Mouse (Mus musculus): ENCODE results near the gene Ireb2. TPM values are rescaled to one million over a fixed set of nuclear protein-coding genes. Genes with fewer than 3 reads are reported as not detected.

Gene Ireb2
- total and polyA plus RNA-seq, 2 experiments from 2014 or later = 14.4 to 17.7 TPM

DNA sequence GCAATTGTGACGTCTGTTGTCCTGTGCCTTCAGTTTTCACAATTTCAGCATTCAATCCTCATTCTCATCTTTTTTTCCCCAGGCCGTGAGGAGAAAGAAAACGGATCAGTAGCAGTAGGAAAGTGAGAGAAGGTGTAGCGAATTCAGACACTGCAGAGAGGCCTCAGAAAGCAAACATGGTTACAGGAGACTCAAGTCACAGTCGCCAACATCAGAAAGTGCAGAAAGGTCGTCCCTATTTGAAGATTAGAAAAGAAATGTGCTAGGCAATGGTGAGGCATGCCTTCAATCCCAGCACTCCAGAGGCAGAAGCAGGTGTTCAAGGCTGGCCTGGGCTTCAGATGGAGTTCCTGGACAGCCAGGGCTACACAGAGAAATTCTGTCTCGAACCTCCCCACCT, 52.0 kb downstream of the Ireb2 start:
- ATAC-seq (ENCODE audit: insufficient read depth, low read depth) = no peak
- Histone ChIP-seq H3K4me2 (ENCODE audit: low read depth, low read length) (no peak overlapping the region), H3K36me3 (replicated peaks; ENCODE audit: control insufficient read depth, insufficient read depth, low read length) (peaks cover 7% of the 10 kb centered on the region), H3K9me3 (replicated peaks; ENCODE audit: control insufficient read depth, low read length) (0 out of 2 replicates have a peak, but pooled peaks cover 4% of the 10 kb centered on the region), H3K9ac (replicated peaks; ENCODE audit: low read depth, low read length) (no peak overlapping the region), H3K4me3 (ENCODE audit: low read depth, low read length) (no peak overlapping the region), H3K4me1 (ENCODE audit: control insufficient read depth, insufficient read depth) (no peaks in the 10 kb centered on the region), H3K27me3 (ENCODE audit: control insufficient read depth, insufficient read depth, low read length) (no peaks in the 10 kb centered on the region), H3K27ac (ENCODE audit: low read depth) (no peak overlapping the region)
- 66% methylated on average over 7 of the region's 7 CpGs for WGBS
- no peak for DNase-seq (ENCODE audit: low spot score)
- TF ChIP-seq CTCF (IDR thresholded peaks at IDR 0.05; ENCODE audit: low read depth) (no peak), EP300 (IDR thresholded peaks at IDR 0.05; ENCODE audit: low read depth) (no peak)

DNA sequence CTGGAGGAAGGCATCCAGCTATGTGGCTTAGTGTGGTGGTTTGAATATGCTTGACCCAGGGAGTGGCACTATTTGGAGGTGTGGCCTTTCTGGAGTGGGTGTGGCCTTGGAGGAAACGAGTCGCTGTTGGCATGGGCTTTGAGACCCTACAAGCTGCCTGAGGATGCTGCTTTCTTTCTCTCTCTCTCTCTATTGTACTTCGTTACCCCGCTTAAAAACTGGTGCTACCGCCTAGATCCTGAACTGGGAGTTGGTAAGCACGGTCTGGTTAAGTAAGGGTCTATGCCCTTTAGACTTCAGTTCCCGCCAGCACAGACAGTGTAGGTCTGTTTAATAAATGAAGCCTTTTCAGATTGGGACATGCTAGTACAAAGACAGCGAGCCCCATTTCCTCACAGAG, 52.8 kb downstream of the Ireb2 start:
- H3K9me3 ChIP-seq (replicated peaks; ENCODE audit: control insufficient read depth, low read length) = 0 out of 2 replicates have a peak, but pooled peaks cover 4% of the 10 kb centered on the region
- H3K27me3 ChIP-seq (ENCODE audit: control insufficient read depth, insufficient read depth, low read length) = no peaks in the 10 kb centered on the region
- H3K36me3 ChIP-seq (replicated peaks; ENCODE audit: control insufficient read depth, insufficient read depth, low read length) = peaks cover 6% of the 10 kb centered on the region
- peak overlapping the region; percentile 71 for H3K4me3 ChIP-seq (ENCODE audit: low read depth, low read length)
- no peak overlapping the region for H3K27ac ChIP-seq (ENCODE audit: low read depth)
- peak overlapping the region; percentile 77 for H3K4me2 ChIP-seq (ENCODE audit: low read depth, low read length)
- DNase-seq (ENCODE audit: low spot score) = no peak
- no peak overlapping the region for H3K9ac ChIP-seq (replicated peaks; ENCODE audit: low read depth, low read length)
- H3K4me1 ChIP-seq (ENCODE audit: control insufficient read depth, insufficient read depth) = no peaks in the 10 kb centered on the region
- TF ChIP-seq EP300 (IDR thresholded peaks at IDR 0.05; ENCODE audit: low read depth) = no peak
- no peak for TF ChIP-seq CTCF (IDR thresholded peaks at IDR 0.05; ENCODE audit: low read depth)
- 72% methylated on average over 8 of the region's 8 CpGs for WGBS
- ATAC-seq (ENCODE audit: insufficient read depth, low read depth) = peak; percentile 7; the same call in 1 of the 2 replicates

- peak; percentile 99 for ATAC-seq (ENCODE audit: insufficient read depth, low read depth)
- H3K27ac ChIP-seq (ENCODE audit: low read depth) = no peak within 1 kb of the TSS; the same call in 1 of the 2 replicates
Observed at GRCm38 (mm10) chr9:54917010-54917677, 53.6 kb downstream of the Ireb2 start, which contains the start of gene Hykk. Hykk (plus strand) TSS chr9:54917283.

GRCm38 (mm10) chr9:54918191-54918590, 54.6 kb downstream of the Ireb2 start:
- Histone ChIP-seq H3K4me1 (ENCODE audit: control insufficient read depth, insufficient read depth) (no peaks in the 10 kb centered on the region), H3K36me3 (replicated peaks; ENCODE audit: control insufficient read depth, insufficient read depth, low read length) (no peaks in the 10 kb centered on the region), H3K4me3 (ENCODE audit: low read depth, low read length) (no peak overlapping the region), H3K4me2 (ENCODE audit: low read depth, low read length) (no peak overlapping the region; the same call in 1 of the 2 replicates), H3K9ac (replicated peaks; ENCODE audit: low read depth, low read length) (no peak overlapping the region), H3K27ac (ENCODE audit: low read depth) (no peak overlapping the region), H3K9me3 (replicated peaks; ENCODE audit: control insufficient read depth, low read length) (0 out of 2 replicates have a peak, but pooled peaks cover 4% of the 10 kb centered on the region), H3K27me3 (ENCODE audit: control insufficient read depth, insufficient read depth, low read length) (no peaks in the 10 kb centered on the region)
- ATAC-seq (ENCODE audit: insufficient read depth, low read depth) (no peak), DNase-seq (ENCODE audit: low spot score) (no peak)
- TF ChIP-seq CTCF (IDR thresholded peaks at IDR 0.05; ENCODE audit: low read depth) = no peak
- TF ChIP-seq EP300 (IDR thresholded peaks at IDR 0.05; ENCODE audit: low read depth) = no peak
- 80% methylated on average over 2 of the region's 2 CpGs for WGBS

More at GRCm38 (mm10) chr9:54917010-54917677, 53.6 kb downstream of the Ireb2 start, which contains the start of gene Hykk:
- WGBS = under 1% methylated on average over 34 of the region's 34 CpGs
- Histone ChIP-seq H3K36me3 (replicated peaks; ENCODE audit: control insufficient read depth, insufficient read depth, low read length) (no peaks in the 10 kb centered on the region), H3K4me2 (ENCODE audit: low read depth, low read length) (peak within 1 kb of the TSS; percentile 77), H3K4me1 (ENCODE audit: control insufficient read depth, insufficient read depth) (no peaks in the 10 kb centered on the region), H3K27me3 (ENCODE audit: control insufficient read depth, insufficient read depth, low read length) (no peaks in the 10 kb centered on the region), H3K9ac (replicated peaks; ENCODE audit: low read depth, low read length) (peak within 1 kb of the TSS; percentile 63), H3K9me3 (replicated peaks; ENCODE audit: control insufficient read depth, low read length) (0 out of 2 replicates have a peak, but pooled peaks cover 4% of the 10 kb centered on the region), H3K4me3 (ENCODE audit: low read depth, low read length) (peak within 1 kb of the TSS; percentile 71)
- peak; percentile 93 for DNase-seq (ENCODE audit: low spot score)
- no peak for TF ChIP-seq CTCF (IDR thresholded peaks at IDR 0.05; ENCODE audit: low read depth)
- no peak for TF ChIP-seq EP300 (IDR thresholded peaks at IDR 0.05; ENCODE audit: low read depth)

DNA sequence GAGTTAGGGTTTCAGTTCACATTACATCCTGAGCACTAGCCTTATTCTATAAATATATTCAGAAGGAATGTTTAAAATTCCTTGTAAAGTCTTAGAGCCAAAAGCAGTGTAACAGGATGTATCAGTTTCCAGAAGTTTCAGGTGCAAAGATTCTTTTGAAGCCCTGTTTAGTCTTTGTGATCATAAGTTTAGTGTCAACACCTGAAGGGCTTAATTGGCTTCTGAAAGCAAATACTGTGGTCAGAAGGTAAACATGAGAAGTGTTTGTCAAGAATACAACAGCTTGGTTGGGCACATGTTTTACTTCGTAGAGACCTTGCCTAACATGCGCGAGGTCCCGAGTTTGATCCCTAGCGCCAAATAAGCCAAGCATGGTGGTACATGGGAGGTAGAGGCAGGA, 55.2 kb downstream of the Ireb2 start:
- WGBS = 93% methylated on average over 5 of the region's 5 CpGs
- ATAC-seq (ENCODE audit: insufficient read depth, low read depth) (no peak), DNase-seq (ENCODE audit: low spot score) (no peak)
- no peaks in the 10 kb centered on the region for H3K27me3 ChIP-seq (ENCODE audit: control insufficient read depth, insufficient read depth, low read length)
- no peak overlapping the region for H3K4me3 ChIP-seq (ENCODE audit: low read depth, low read length)
- H3K9ac ChIP-seq (replicated peaks; ENCODE audit: low read depth, low read length) = no peak overlapping the region
- H3K4me2 ChIP-seq (ENCODE audit: low read depth, low read length) = no peak overlapping the region
- H3K9me3 ChIP-seq (replicated peaks; ENCODE audit: control insufficient read depth, low read length) = 0 out of 2 replicates have a peak, but pooled peaks cover 4% of the 10 kb centered on the region
- no peaks in the 10 kb centered on the region for H3K4me1 ChIP-seq (ENCODE audit: control insufficient read depth, insufficient read depth)
- no peak for TF ChIP-seq EP300 (IDR thresholded peaks at IDR 0.05; ENCODE audit: low read depth)
- no peak for TF ChIP-seq CTCF (IDR thresholded peaks at IDR 0.05; ENCODE audit: low read depth)
- no peak overlapping the region for H3K27ac ChIP-seq (ENCODE audit: low read depth)
- H3K36me3 ChIP-seq (replicated peaks; ENCODE audit: control insufficient read depth, insufficient read depth, low read length) = no peaks in the 10 kb centered on the region
